Mouse (Mus musculus) lung, postnatal 0 days (tissue): ENCODE data around the gene Ywhaq.

Experiments used
- CTCF ChIP-seq: IDR thresholded peaks from 2 replicates; pipeline ENCODE4 v1.5.1; 2016; ENCODE audit warnings: antibody characterized with exemption, mild to moderate bottlenecking
- EP300 ChIP-seq: IDR thresholded peaks from 2 replicates; pipeline ENCODE4 v1.6.1; 2016; ENCODE audit warnings: antibody characterized with exemption, mild to moderate bottlenecking, control low read depth

- TF ChIP-seq CTCF (no peak), EP300 (peak; percentile 65; the same call in 1 of the 2 replicates)
Measured at GRCm38 (mm10) chr12:21426065-21426940, 8.9 kb upstream of the Ywhaq start.
